Mouse (Mus musculus) stomach, embryonic 15.5 days (tissue): ENCODE measurements at regions not wholly inside any gene's neighbourhood (a gene's known extent, or its start where the extent isn't known, plus 50 kb on each side); places are given as distances from the start of the nearest gene placed in this dataset.

Source experiments
- ATAC-seq: fragments of 200-750 bp; cut with Nextera tagmentation; 2 replicates; pipeline ENCODE4 v1.8.0; 2017; ENCODE audit warnings: low read depth, moderate number of reproducible peaks, moderate TSS enrichment; ENCODE audit not compliant: insufficient read depth, low FRiP score
- H3K27ac ChIP-seq: fragments of 300-500 bp; sonication (generic); 2 replicates; pipeline ENCODE4 v1.5.1; 2015; ENCODE audit warnings: mild to moderate bottlenecking, inconsistent platforms
- H3K27me3 ChIP-seq: fragments of 300-500 bp; sonication (generic); replicated peaks from 2 replicates; pipeline ENCODE4 v1.6.1; 2015; ENCODE audit warnings: inconsistent platforms
- H3K36me3 ChIP-seq: fragments of 300-500 bp; sonication (generic); 2 replicates; pipeline ENCODE4 v1.6.1; 2015; ENCODE audit warnings: inconsistent platforms
- H3K4me1 ChIP-seq: fragments of 300-500 bp; sonication (generic); 2 replicates; pipeline ENCODE4 v1.6.1; 2015; ENCODE audit warnings: inconsistent platforms
- H3K4me2 ChIP-seq: fragments of 300-500 bp; sonication (generic); 2 replicates; pipeline ENCODE4 v1.6.1; 2015; ENCODE audit warnings: mild to moderate bottlenecking, inconsistent platforms
- H3K4me3 ChIP-seq: fragments of 300-500 bp; sonication (generic); replicated peaks from 2 replicates; pipeline ENCODE4 v1.5.1; 2015; ENCODE audit warnings: inconsistent platforms
- H3K9ac ChIP-seq: fragments of 300-500 bp; sonication (generic); 2 replicates; pipeline ENCODE4 v1.6.1; 2015; ENCODE audit warnings: inconsistent platforms
- H3K9me3 ChIP-seq: fragments of 300-500 bp; sonication (generic); 2 replicates; pipeline ENCODE4 v1.6.1; 2016; ENCODE audit warnings: inconsistent platforms
- WGBS: fragments of 180-500 bp; shearing (Covaris S2); methylation state at CpG from one replicate; pipeline ENCODE4 v1.1.7; 2015; 5-methylcytosine and 5-hydroxymethylcytosine counted together

DNA sequence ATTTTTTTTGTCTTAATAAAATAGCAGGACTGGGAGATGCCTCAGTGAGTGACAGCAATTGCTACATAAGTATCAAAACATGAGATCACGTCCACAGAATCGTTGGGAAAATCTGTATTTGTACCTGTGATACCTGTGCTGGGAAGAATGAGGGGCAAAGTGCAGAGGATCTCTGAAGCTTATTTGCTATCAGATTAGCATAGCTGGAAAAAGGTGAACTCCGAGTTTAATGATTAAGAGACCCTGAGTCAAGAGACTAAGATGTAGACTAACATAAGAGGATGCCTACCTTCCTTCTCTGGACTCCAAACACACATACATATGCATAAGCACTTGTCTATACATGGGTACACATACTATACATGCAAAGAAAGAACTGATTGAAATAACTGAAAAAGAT, 710.1 kb downstream of the Plod2 start:
- ATAC-seq = no peak
- Histone ChIP-seq H3K4me2 (no peak overlapping the region), H3K27ac (no peak overlapping the region), H3K9me3 (no peaks in the 10 kb centered on the region), H3K27me3 (no peaks in the 10 kb centered on the region), H3K36me3 (no peaks in the 10 kb centered on the region), H3K4me1 (no peaks in the 10 kb centered on the region), H3K4me3 (no peak overlapping the region), H3K9ac (no peak overlapping the region)
- WGBS = 68% methylated on average over 3 of the region's 3 CpGs

DNA sequence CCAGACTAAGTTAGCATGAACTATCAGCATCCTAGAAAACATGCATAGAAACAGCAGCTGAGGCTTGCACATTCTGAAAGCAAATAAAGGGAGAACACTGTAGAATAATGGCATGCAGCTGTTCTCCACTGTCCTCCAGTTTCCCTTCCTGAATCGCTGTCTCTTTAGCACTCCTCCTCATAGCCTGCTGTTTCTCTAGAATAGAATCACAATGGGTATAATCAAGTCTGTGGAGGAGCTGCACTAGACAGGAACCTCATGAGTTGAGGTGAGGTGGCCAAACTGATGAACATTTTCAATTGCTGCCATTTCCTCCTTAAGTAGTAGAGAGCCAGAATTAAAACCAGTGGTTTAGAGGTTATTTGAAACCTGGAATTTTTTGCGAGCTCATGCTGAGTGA, 755.3 kb downstream of the Plod2 start:
- H3K9me3 ChIP-seq = no peaks in the 10 kb centered on the region
- ATAC-seq = no peak
- H3K4me2 ChIP-seq = no peak overlapping the region
- no peak overlapping the region for H3K27ac ChIP-seq
- no peaks in the 10 kb centered on the region for H3K4me1 ChIP-seq
- WGBS = 76% methylated on average over 2 of the region's 2 CpGs
- H3K36me3 ChIP-seq = no peaks in the 10 kb centered on the region
- H3K4me3 ChIP-seq = no peak overlapping the region
- H3K27me3 ChIP-seq = no peaks in the 10 kb centered on the region
- no peak overlapping the region for H3K9ac ChIP-seq

DNA sequence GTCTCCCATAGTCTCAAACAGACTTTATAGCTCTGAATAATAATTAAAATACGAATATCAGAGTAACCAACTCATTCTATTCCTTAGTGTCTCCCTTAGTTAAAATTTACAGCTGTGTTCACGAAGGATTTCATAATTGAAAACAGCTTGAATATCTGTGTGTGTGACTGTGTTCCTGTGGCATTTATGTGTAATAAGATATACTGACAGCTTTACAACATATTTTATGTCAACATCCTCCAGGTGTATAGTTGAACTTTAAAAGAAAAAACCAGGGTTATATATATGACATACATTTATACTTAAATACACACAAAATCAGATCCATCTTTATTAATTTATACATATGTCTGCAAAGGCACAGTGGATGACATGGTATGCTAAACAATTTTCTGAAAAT, 764.7 kb downstream of the Plod2 start:
- 52% methylated on average over 2 of the region's 2 CpGs for WGBS
- Histone ChIP-seq H3K4me1 (no peaks in the 10 kb centered on the region), H3K27me3 (no peaks in the 10 kb centered on the region), H3K36me3 (no peaks in the 10 kb centered on the region), H3K4me3 (no peak overlapping the region), H3K27ac (no peak overlapping the region), H3K9me3 (no peaks in the 10 kb centered on the region), H3K9ac (no peak overlapping the region), H3K4me2 (no peak overlapping the region)
- no peak for ATAC-seq

DNA sequence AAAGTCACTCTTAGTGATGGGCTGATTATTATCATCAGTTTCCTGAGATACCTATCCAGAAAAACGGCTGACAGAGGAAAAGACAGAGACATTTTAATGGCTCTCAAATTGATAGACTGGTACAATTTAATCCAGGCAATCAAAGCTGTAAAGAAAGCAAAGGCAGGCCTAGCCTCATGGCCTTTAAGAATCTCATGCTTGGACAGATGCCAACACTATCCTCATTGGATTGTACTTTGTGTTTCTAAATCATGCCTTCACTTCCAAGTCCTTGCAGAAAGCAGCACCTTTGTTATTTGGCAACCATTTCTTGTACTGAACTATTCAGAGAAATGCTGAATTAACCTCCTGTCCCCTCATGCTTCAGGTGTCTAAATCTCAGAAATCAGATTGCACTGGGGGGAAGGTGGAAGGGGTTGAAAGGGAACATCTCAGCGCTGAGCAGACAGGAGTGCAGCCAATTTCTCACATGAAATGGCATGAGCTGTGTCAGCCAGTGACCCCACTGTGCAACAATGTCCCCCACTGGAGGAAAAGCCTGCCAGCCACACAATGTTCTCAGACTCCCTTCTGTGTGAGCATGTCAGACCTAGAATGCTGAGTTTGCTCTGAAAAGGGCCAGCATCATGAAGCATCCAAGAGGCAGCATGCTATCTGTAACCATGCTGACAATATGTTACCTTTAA, 787.1 kb downstream of the Plod2 start:
- WGBS = 47% methylated on average over 2 of the region's 2 CpGs
- Histone ChIP-seq H3K4me2 (no peak overlapping the region), H3K9ac (no peak overlapping the region), H3K27ac (no peak overlapping the region), H3K4me3 (no peak overlapping the region), H3K4me1 (no peaks in the 10 kb centered on the region), H3K27me3 (no peaks in the 10 kb centered on the region), H3K36me3 (no peaks in the 10 kb centered on the region), H3K9me3 (no peaks in the 10 kb centered on the region)
- ATAC-seq = no peak
